Mouse (Mus musculus) kidney, postnatal 0 days (tissue): ENCODE measurements around the gene Slc25a10. TPM values are rescaled to one million over a fixed set of nuclear protein-coding genes. Genes with fewer than 3 reads are reported as not detected.

Experiments used
- ATAC-seq: fragments of 200-750 bp; cut with Nextera tagmentation; replicated peaks from 2 replicates; pipeline ENCODE4 v1.8.0; 2017; ENCODE audit warnings: low read depth, moderate number of reproducible peaks, moderate TSS enrichment, moderate library complexity; ENCODE audit not compliant: low FRiP score
- DNase-seq: peaks from one replicate; pipeline ENCODE4 v3.0.0-alpha.2; 2016; ENCODE audit warnings: low spot score
- H3K27ac ChIP-seq: fragments of 300-500 bp; sonication (generic); 2 replicates; pipeline ENCODE4 v1.5.1; 2014; ENCODE audit warnings: mild to moderate bottlenecking
- H3K27me3 ChIP-seq: fragments of 300-500 bp; sonication (generic); 2 replicates; pipeline ENCODE4 v1.6.1; 2014; ENCODE audit warnings: low read length, mixed read lengths; ENCODE audit not compliant: insufficient read depth
- H3K36me3 ChIP-seq: fragments of 300-500 bp; sonication (generic); 2 replicates; pipeline ENCODE4 v1.6.1; 2014; ENCODE audit warnings: low read length, mixed read lengths; ENCODE audit not compliant: insufficient read depth
- H3K4me1 ChIP-seq: fragments of 300-500 bp; sonication (generic); replicated peaks from 2 replicates; pipeline ENCODE4 v1.6.1; 2014; ENCODE audit warnings: antibody characterized with exemption, low read length, mixed read lengths; ENCODE audit not compliant: insufficient read depth
- H3K4me2 ChIP-seq: fragments of 300-500 bp; sonication (generic); 2 replicates; pipeline ENCODE4 v1.6.1; 2014; ENCODE audit warnings: mild to moderate bottlenecking, low read length, moderate library complexity, mixed read lengths
- H3K4me3 ChIP-seq: fragments of 300-500 bp; sonication (generic); replicated peaks from 2 replicates; pipeline ENCODE4 v1.5.1; 2014; ENCODE audit warnings: low read depth, low read length
- H3K9ac ChIP-seq: fragments of 300-500 bp; sonication (generic); 2 replicates; pipeline ENCODE4 v1.6.1; 2014; ENCODE audit warnings: low read depth, low read length
- H3K9me3 ChIP-seq: fragments of 300-500 bp; sonication (generic); replicated peaks from 2 replicates; pipeline ENCODE4 v1.6.1; 2016; ENCODE audit warnings: low read length, inconsistent platforms, mixed read lengths
- CTCF ChIP-seq: IDR thresholded peaks from 2 replicates; pipeline ENCODE4 v1.5.1; 2016; ENCODE audit warnings: antibody characterized with exemption, low read depth, mild to moderate bottlenecking, moderate library complexity
- WGBS: fragments of 180-500 bp; shearing (Covaris S2); extraction: QIAGEN DNeasy Blood & Tissue Kit; methylation state at CpG from one replicate; pipeline ENCODE4 v1.1.7; 2014; 5-methylcytosine and 5-hydroxymethylcytosine counted together
- polyA plus RNA-seq: library from polyadenylated mRNA; unstranded; fragments of >200 nt; fragmentation: Nextera tagmentation; extraction: Ambion mirVana; gene quantifications from 2 replicates; pipeline ENCODE4 v1.2.1, GENCODE M21; 2015

Slc25a10 gene
- polyA plus RNA-seq, 1 experiment from 2014 or later: 121 TPM

DNA sequence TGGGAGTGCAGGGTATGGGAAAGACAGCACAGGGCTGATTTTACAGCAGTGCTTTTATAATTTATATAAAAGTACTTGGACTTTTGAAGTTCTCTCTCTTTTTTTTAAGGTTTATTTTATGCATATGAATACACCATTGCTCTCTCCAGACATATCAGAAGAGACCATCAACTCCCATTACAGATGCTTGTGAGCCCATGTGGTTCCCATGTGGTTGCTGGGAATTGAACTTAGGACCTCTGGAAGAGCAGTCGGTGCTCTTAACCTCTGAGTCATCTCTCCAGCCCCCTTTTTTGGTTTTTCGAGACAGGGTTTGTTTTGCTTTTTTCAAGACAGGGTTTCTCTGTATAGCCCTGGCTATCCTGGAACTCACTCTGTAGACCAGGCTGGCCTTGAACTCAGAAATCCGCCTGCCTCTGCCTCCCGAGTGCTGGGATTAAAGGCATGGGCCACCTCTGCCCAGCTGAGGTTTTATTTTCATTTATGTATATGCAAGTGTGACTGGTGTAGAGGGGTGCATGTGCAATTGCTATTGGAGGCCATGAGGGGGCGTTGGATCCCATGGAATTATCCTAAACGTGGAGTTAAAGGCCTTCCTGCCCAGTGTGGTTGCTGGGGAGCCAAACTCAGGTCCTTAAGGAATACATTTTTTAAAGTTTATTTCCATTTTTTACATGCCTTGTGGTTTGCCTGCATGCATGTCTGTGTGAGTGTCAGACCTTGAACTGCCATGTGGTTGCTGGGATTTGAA lies 32.6 kb upstream of the Slc25a10 start:
- Histone ChIP-seq H3K4me2 (peak overlapping the region; percentile 97), H3K27ac (0 out of 2 replicates have a peak overlapping the region, but pooled peaks have one; percentile 69), H3K9me3 (no peaks in the 10 kb centered on the region), H3K27me3 (no peaks in the 10 kb centered on the region), H3K9ac (peak overlapping the region; percentile 81; the same call in 1 of the 2 replicates), H3K4me1 (peaks cover 6% of the 10 kb centered on the region), H3K4me3 (peak overlapping the region; percentile 72), H3K36me3 (peaks cover 22% of the 10 kb centered on the region)
- ATAC-seq (no peak), DNase-seq (no peak)
- TF ChIP-seq CTCF: peak; percentile 33; the same call in 1 of the 2 replicates
- 70% methylated on average over 6 of the region's 6 CpGs for WGBS

DNA sequence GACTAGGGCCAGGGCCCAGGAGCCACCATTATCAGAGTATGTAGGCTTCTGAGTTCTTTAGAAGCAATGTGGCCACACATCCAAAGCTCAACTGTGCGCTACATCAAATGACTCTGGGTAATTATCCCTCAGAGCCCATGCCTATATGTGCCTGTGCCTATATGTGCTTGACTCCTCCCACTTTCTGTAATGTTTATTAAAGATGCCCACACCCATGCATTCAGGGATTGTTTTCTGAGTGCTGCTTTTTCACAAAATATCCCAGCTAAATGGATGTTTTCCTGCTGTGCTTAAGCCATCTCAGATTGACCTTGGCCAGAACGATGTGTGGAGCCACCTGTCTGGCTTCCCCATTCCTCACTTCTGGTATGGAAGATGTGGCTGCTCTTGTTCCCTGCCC lies 28.1 kb upstream of the Slc25a10 start:
- Histone ChIP-seq H3K27ac (no peak overlapping the region), H3K36me3 (peaks cover 22% of the 10 kb centered on the region), H3K4me2 (no peak overlapping the region), H3K4me3 (no peak overlapping the region), H3K9me3 (no peaks in the 10 kb centered on the region), H3K4me1 (peaks cover 16% of the 10 kb centered on the region), H3K9ac (no peak overlapping the region), H3K27me3 (no peaks in the 10 kb centered on the region)
- TF ChIP-seq CTCF: no peak
- ATAC-seq: no peak
- 98% methylated on average over 2 of the region's 2 CpGs for WGBS
- DNase-seq: no peak

DNA sequence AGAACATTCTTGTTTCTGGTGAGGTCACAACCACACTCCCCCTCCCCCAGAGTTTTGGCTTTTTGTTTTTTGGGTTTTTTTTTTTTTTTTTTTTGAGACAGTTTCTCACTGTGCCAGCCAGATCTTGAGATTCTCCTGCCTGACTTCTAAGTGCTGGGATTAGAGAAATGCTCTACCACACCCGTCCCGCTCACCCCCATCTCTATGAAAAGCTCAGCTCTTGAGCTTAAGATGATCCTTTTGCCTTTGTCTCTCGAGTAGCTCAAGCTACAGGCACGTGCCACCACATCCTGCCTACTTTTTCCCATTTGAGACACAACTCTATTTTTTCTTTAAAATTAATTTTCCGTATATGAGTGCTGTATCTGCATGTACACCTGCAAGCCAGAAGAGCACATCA lies 27.3 kb upstream of the Slc25a10 start:
- no peaks in the 10 kb centered on the region for H3K9me3 ChIP-seq
- H3K27ac ChIP-seq: no peak overlapping the region
- 88% methylated on average over 5 of the region's 5 CpGs for WGBS
- no peak overlapping the region for H3K9ac ChIP-seq
- no peak overlapping the region for H3K4me3 ChIP-seq
- DNase-seq (no peak), ATAC-seq (no peak)
- H3K4me1 ChIP-seq: peaks cover 12% of the 10 kb centered on the region
- no peak for TF ChIP-seq CTCF
- no peaks in the 10 kb centered on the region for H3K27me3 ChIP-seq
- peaks cover 22% of the 10 kb centered on the region for H3K36me3 ChIP-seq
- no peak overlapping the region for H3K4me2 ChIP-seq

DNA sequence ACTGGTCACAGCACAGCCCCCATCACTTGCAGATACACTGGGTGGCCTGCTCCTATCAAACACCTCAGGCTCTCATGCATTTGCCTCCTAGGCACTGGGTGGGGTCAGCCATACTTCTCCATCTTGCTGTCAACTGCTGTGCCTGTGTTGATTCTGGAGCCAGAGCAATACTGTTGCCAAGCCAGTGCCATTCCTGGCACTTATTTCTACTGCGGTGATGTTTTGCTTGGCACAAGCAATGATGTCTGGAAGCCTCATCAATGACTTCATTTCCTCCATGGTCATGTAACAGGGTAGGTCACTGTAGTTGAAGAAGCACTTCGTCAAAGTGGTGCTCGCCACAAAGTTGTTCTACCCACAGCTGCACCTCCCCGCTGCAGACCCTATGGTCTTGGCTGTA lies 26.1 kb upstream of the Slc25a10 start:
- H3K4me1 ChIP-seq: peaks cover 12% of the 10 kb centered on the region
- H3K36me3 ChIP-seq: peaks cover 23% of the 10 kb centered on the region
- no peak overlapping the region for H3K4me3 ChIP-seq
- no peak for TF ChIP-seq CTCF
- H3K4me2 ChIP-seq: no peak overlapping the region
- H3K9me3 ChIP-seq: no peaks in the 10 kb centered on the region
- WGBS: 70% methylated on average over 4 of the region's 4 CpGs
- no peak for DNase-seq
- no peak overlapping the region for H3K9ac ChIP-seq
- no peaks in the 10 kb centered on the region for H3K27me3 ChIP-seq
- ATAC-seq: no peak
- no peak overlapping the region for H3K27ac ChIP-seq

DNA sequence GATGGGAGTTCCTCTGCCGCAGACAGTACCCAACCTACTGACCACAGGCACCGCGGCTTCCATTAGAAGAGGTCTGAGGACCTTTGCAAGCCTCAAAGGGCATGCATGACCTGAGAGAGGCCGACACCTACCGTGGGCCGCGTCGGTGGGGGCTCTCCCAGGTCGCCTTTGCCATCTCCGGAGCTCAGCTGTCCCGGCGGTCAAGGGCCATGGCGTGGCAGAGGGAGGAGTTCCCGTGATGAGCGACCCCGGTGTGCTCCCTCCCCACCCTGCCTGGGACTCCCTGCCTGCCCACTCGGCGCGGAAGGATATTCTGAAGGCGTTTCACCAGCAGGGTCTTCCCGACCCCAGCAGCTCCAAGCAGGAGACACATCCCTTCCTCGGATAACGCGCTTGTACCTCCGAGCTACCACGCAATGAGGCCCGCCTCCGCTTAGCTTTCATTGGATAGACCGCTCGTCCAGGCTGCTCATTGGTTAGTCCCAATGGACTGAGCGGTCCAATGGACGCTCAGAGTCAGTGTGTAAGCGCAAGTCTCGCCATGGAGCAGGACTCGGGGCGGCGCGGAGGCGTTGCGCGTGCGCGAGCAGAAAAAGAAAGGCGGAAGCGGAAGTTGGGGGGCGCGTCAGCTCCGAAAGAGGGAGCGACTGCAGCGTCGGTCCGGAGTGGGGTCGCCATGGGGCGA lies 24.4 kb upstream of the Slc25a10 start, which contains the start of gene Arl16:
Arl16 (minus strand) TSS at position 557 of the 685 bp plus-strand sequence.
- peak; percentile 99 for ATAC-seq
- H3K4me2 ChIP-seq: peak within 1 kb of the TSS; percentile 94

DNA sequence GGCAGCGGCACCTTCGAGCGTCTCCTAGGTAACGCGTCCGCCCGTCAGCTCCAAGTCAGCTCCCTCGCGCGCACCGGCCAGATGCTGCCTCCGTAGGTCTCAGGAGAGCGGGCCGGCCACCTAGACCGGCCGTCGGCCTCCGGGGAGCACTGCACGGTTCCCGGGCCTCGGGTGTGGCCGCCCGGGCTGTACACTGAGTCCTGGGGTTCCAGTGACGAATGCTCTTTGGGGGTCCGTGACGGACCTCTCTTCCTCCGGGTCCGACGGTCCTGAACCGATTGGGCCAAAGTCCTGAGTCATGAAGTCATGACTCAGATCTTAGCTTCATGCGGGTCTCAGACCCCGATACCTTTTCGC lies 23.9 kb upstream of the Slc25a10 start:
- ATAC-seq: peak; percentile 50; the same call in 1 of the 2 replicates

More for the DNA sequence above, 24.4 kb upstream of the Slc25a10 start, which contains the start of gene Arl16:
- DNase-seq: peak; percentile 99
- Histone ChIP-seq H3K36me3 (peaks cover 23% of the 10 kb centered on the region; the same call in 1 of the 2 replicates), H3K9me3 (no peaks in the 10 kb centered on the region), H3K4me1 (peaks cover 12% of the 10 kb centered on the region), H3K9ac (peak within 1 kb of the TSS; percentile 85), H3K4me3 (peak within 1 kb of the TSS; percentile 87), H3K27ac (peak within 1 kb of the TSS; percentile 61), H3K27me3 (no peaks in the 10 kb centered on the region)
- TF ChIP-seq CTCF: no peak
- under 1% methylated on average over 54 of the region's 54 CpGs for WGBS

More for the DNA sequence above, 23.9 kb upstream of the Slc25a10 start:
- H3K4me3 ChIP-seq: peak overlapping the region; percentile 87
- no peaks in the 10 kb centered on the region for H3K9me3 ChIP-seq
- peaks cover 26% of the 10 kb centered on the region; the same call in 1 of the 2 replicates for H3K36me3 ChIP-seq
- H3K27ac ChIP-seq: no peak overlapping the region
- peak overlapping the region; percentile 85 for H3K9ac ChIP-seq
- no peaks in the 10 kb centered on the region for H3K27me3 ChIP-seq
- TF ChIP-seq CTCF: no peak
- peaks cover 12% of the 10 kb centered on the region for H3K4me1 ChIP-seq
- peak overlapping the region; percentile 94 for H3K4me2 ChIP-seq
- under 1% methylated on average over 33 of the region's 33 CpGs for WGBS
- no peak for DNase-seq
